Mouse (Mus musculus): ENCODE measurements around the gene Smyd3.

- TF ChIP-seq CTCF (IDR thresholded peaks at IDR 0.05; ENCODE audit: low read depth, low read length) (no peak), POLR2A (IDR thresholded peaks at IDR 0.05; ENCODE audit: borderline replicate concordance, low read depth, low read length) (no peak)
Observed at GRCm38 (mm10) chr1:179548220-179548619, 30.4 kb upstream of the Smyd3 start.

All from bone marrow macrophage, adult 2 months (primary cell).